Mouse (Mus musculus) MEL (cell line): ENCODE data around the gene Opcml. TPM values are rescaled to one million over a fixed set of nuclear protein-coding genes. Genes with fewer than 3 reads are reported as not detected.

Experiments
- DNase-seq: peaks from one replicate; pipeline ENCODE4 v3.0.0; 2011; ENCODE audit warnings: low read depth, low spot score
- H3K27ac ChIP-seq: 2 replicates; pipeline ENCODE4 v1.5.1; 2012; ENCODE audit warnings: low read depth, mild to moderate bottlenecking, control low read depth, low read length, moderate library complexity; ENCODE audit not compliant: control insufficient read depth
- H3K27me3 ChIP-seq, 2 experiments: fragments of 150-350 bp in 1 of 2; sonication (generic) in 1 of 2; 2 replicates each; pipeline ENCODE4 v1.6.1; 2012; ENCODE audit warnings: low read length in 2 of 2, mild to moderate bottlenecking in 2 of 2, improper control_type of control experiment in 1 of 2, moderate library complexity in 1 of 2; ENCODE audit not compliant: insufficient read depth in 2 of 2, control insufficient read depth in 1 of 2
- H3K36me3 ChIP-seq, 2 experiments: 2 replicates each; pipeline ENCODE4 v1.6.1; 2012 to 2014; ENCODE audit warnings: low read length in 2 of 2, improper control_type of control experiment in 1 of 2, inconsistent platforms in 1 of 2, mild to moderate bottlenecking in 1 of 2; ENCODE audit not compliant: insufficient read depth in 2 of 2, control insufficient read depth in 1 of 2
- H3K4me1 ChIP-seq, 2 experiments: fragments of 150-350 bp in 1 of 2; sonication (generic) in 1 of 2; 2 replicates each; pipeline ENCODE4 v1.6.1; 2012; ENCODE audit warnings: low read length in 2 of 2, improper control_type of control experiment in 1 of 2, mild to moderate bottlenecking in 1 of 2; ENCODE audit not compliant: insufficient read depth in 2 of 2, control insufficient read depth in 1 of 2
- H3K4me3 ChIP-seq, 2 experiments: fragments of 150-350 bp in 1 of 2; sonication (generic) in 1 of 2; 2 replicates each; pipeline ENCODE4 v1.5.1; 2012; ENCODE audit warnings: low read depth in 2 of 2, low read length in 2 of 2, mild to moderate bottlenecking in 2 of 2, moderate library complexity in 2 of 2, control low read depth in 1 of 2, improper control_type of control experiment in 1 of 2; ENCODE audit not compliant: control insufficient read depth in 1 of 2, insufficient read depth in 1 of 2
- H3K79me2 ChIP-seq: 2 replicates; pipeline ENCODE4 v1.6.1; 2012; ENCODE audit warnings: mild to moderate bottlenecking, low read length, moderate library complexity; ENCODE audit not compliant: control insufficient read depth, poor library complexity, insufficient read depth
- H3K9ac ChIP-seq: 2 replicates; pipeline ENCODE4 v1.6.1; 2012; ENCODE audit warnings: low read depth, mild to moderate bottlenecking, control low read depth, low read length, moderate library complexity; ENCODE audit not compliant: control insufficient read depth, poor library complexity, severe bottlenecking
- H3K9me3 ChIP-seq: fragments of 150-350 bp; sonication (generic); replicated peaks from 2 replicates; pipeline ENCODE4 v1.6.1; 2012; ENCODE audit warnings: mild to moderate bottlenecking, low read length, improper control_type of control experiment, moderate library complexity; ENCODE audit not compliant: insufficient read depth
- EP300 ChIP-seq, 2 experiments: IDR thresholded peaks; 2 replicates each; pipeline ENCODE4 v1.6.1; 2011; ENCODE audit warnings: improper control_type of control experiment in 2 of 2, low read length in 2 of 2, low read depth in 1 of 2, mild to moderate bottlenecking in 1 of 2
- HCFC1 ChIP-seq: IDR thresholded peaks from 2 replicates; pipeline ENCODE4 v1.6.1; 2012; ENCODE audit warnings: low read depth, mild to moderate bottlenecking, inconsistent platforms, low read length, improper control_type of control experiment, moderate library complexity
- JUND ChIP-seq: IDR thresholded peaks from 2 replicates; pipeline ENCODE4 v1.6.1; 2011; ENCODE audit warnings: low read depth, mild to moderate bottlenecking, improper control_type of control experiment, low read length
- KAT2A ChIP-seq: conservative IDR thresholded peaks from 2 replicates; pipeline ENCODE4 v1.6.1; 2012; ENCODE audit warnings: low read depth, low read length, improper control_type of control experiment, inconsistent platforms
- MAFK ChIP-seq: IDR thresholded peaks from 2 replicates; pipeline ENCODE4 v1.6.1; 2011; ENCODE audit warnings: low read depth, mild to moderate bottlenecking, low read length, improper control_type of control experiment, borderline replicate concordance
- MAX ChIP-seq: IDR thresholded peaks from 2 replicates; pipeline ENCODE4 v1.6.1; 2011; ENCODE audit warnings: low read length, improper control_type of control experiment
- MEF2A ChIP-seq: IDR thresholded peaks from 2 replicates; pipeline ENCODE4 v1.6.1; 2014; ENCODE audit warnings: low read depth, mild to moderate bottlenecking, inconsistent platforms, low read length, improper control_type of control experiment; ENCODE audit not compliant: poor library complexity, insufficient replicate concordance, severe bottlenecking; ENCODE audit errors: extremely low read depth
- MYC ChIP-seq: IDR thresholded peaks from 2 replicates; pipeline ENCODE4 v1.6.1; 2011; ENCODE audit warnings: low read depth, mild to moderate bottlenecking, low read length, improper control_type of control experiment, moderate library complexity
- NELFE ChIP-seq: IDR thresholded peaks from 2 replicates; pipeline ENCODE4 v1.6.1; 2011; ENCODE audit warnings: low read depth, low read length, improper control_type of control experiment
- NRF1 ChIP-seq: IDR thresholded peaks from 2 replicates; pipeline ENCODE4 v1.6.1; 2014; ENCODE audit warnings: low read depth, mild to moderate bottlenecking, inconsistent platforms, low read length, improper control_type of control experiment, moderate library complexity; ENCODE audit not compliant: poor library complexity, insufficient read depth, severe bottlenecking
- POLR2A ChIP-seq, 2 experiments: IDR thresholded peaks; 2 replicates each; pipeline ENCODE4 v1.6.1; 2011 to 2012; ENCODE audit warnings: low read length in 2 of 2, mild to moderate bottlenecking in 2 of 2, control low read depth in 1 of 2, improper control_type of control experiment in 1 of 2, low read depth in 1 of 2, moderate library complexity in 1 of 2; ENCODE audit not compliant: control insufficient read depth in 1 of 2, insufficient read depth in 1 of 2, poor library complexity in 1 of 2
- POLR2AphosphoS2 ChIP-seq: IDR thresholded peaks from 2 replicates; pipeline ENCODE4 v1.6.1; 2011; ENCODE audit warnings: low read length, improper control_type of control experiment
- RCOR1 ChIP-seq: IDR thresholded peaks from 2 replicates; pipeline ENCODE4 v1.6.1; 2012; ENCODE audit warnings: low read depth, mild to moderate bottlenecking, inconsistent platforms, low read length, improper control_type of control experiment
- SMC3 ChIP-seq: IDR thresholded peaks from 2 replicates; pipeline ENCODE4 v1.6.1; 2011; ENCODE audit warnings: low read depth, low read length, improper control_type of control experiment
- TAL1 ChIP-seq: IDR thresholded peaks from 2 replicates; pipeline ENCODE4 v1.6.1; 2012; ENCODE audit warnings: mild to moderate bottlenecking, inconsistent platforms, low read length, moderate library complexity, mixed read lengths
- TBP ChIP-seq: IDR thresholded peaks from 2 replicates; pipeline ENCODE4 v1.8.0; 2011; ENCODE audit warnings: low read depth, low read length, improper control_type of control experiment
- TCF12 ChIP-seq: IDR thresholded peaks from 2 replicates; pipeline ENCODE4 v1.6.1; 2014; ENCODE audit warnings: low read depth, mild to moderate bottlenecking, inconsistent platforms, low read length, improper control_type of control experiment, moderate library complexity
- USF1 ChIP-seq: IDR thresholded peaks from 2 replicates; pipeline ENCODE4 v1.6.1; 2014; ENCODE audit warnings: low read depth, mild to moderate bottlenecking, inconsistent platforms, low read length, improper control_type of control experiment, moderate library complexity
- ZC3H11A ChIP-seq: IDR thresholded peaks from 2 replicates; pipeline ENCODE4 v1.6.1; 2012; ENCODE audit warnings: low read depth, mild to moderate bottlenecking, inconsistent platforms, low read length, improper control_type of control experiment
- ZNF384 ChIP-seq: IDR thresholded peaks from 2 replicates; pipeline ENCODE4 v1.6.1; 2012; ENCODE audit warnings: low read depth, mild to moderate bottlenecking, inconsistent platforms, low read length, improper control_type of control experiment
- polyA plus RNA-seq, 2 experiments: library from polyadenylated mRNA; stranded (reverse) in 1 of 2; unstranded in 1 of 2; fragments of >175 nt in 1 of 2; fragments of >200 nt in 1 of 2; gene quantifications; 2 replicates each; pipeline versions ENCODE4 v1.2.1 to v1.2.4; 2012; ENCODE audit warnings: low replicate concordance in 2 of 2, low read depth in 1 of 2; ENCODE audit not compliant: insufficient read length in 2 of 2, insufficient read depth in 1 of 2, missing spikeins in 1 of 2
- total RNA-seq: library from RNA; depleted of rRNA; stranded (reverse); fragments of 300-350 nt; gene quantifications from 2 replicates; pipeline ENCODE4 v1.2.3, GENCODE M21; 2012

Opcml gene
- total and polyA plus RNA-seq, 3 experiments, result not detected

GRCm38 (mm10) chr9:27761196-27761595 is 29.4 kb upstream of the Opcml start:
- Histone ChIP-seq H3K4me3 (no peak overlapping the region), H3K27ac (no peak overlapping the region), H3K27me3 (no peaks in the 10 kb centered on the region), H3K9me3 (no peaks in the 10 kb centered on the region), H3K9ac (no peak overlapping the region), H3K36me3 (no peaks in the 10 kb centered on the region), H3K4me1 (no peaks in the 10 kb centered on the region), H3K79me2 (no peaks in the 10 kb centered on the region)
- DNase-seq, result no peak
- no peak for TF ChIP-seq MAFK
- no peak for TF ChIP-seq POLR2AphosphoS2

DNA sequence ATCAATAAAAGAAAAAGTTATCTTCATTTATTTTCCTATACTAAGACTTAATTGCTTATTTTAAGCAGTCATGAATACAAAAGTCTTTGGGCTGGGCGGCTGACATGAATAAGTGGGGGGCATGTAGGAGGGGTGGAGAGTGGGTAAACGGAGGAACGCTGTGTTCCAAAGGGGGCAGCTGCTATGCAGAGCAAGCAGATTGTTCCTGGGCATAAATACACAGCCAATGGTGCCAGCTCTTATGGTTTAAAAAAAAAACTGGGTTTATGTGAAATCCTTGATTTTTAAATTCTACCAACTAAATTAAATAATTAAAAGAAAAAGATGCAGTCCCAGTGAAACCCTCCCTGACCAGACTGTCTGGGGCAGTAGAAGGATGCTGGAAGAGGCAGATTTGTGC is 24.1 kb upstream of the Opcml start:
- no peak for TF ChIP-seq KAT2A
- TF ChIP-seq ZC3H11A, result no peak
- no peak for TF ChIP-seq MYC
- no peak for TF ChIP-seq ZNF384
- no peak for TF ChIP-seq SMC3
- no peak for TF ChIP-seq EP300 (IDR thresholded peaks at IDR 0.05; ENCODE audit: low read depth in 1 of 2, low read length in 2 of 2)
- no peak for TF ChIP-seq POLR2A (IDR thresholded peaks at IDR 0.05; ENCODE audit: control insufficient read depth in 1 of 2, insufficient read depth in 1 of 2, low read depth in 1 of 2, low read length in 2 of 2, poor library complexity in 1 of 2)
- no peak for TF ChIP-seq MEF2A
- TF ChIP-seq, all 39 proteins: peak for 0
- no peaks in the 10 kb centered on the region for H3K4me1 ChIP-seq
- no peak overlapping the region for H3K27ac ChIP-seq
- H3K79me2 ChIP-seq, result no peaks in the 10 kb centered on the region
- H3K36me3 ChIP-seq, result no peaks in the 10 kb centered on the region
- no peak overlapping the region for H3K4me3 ChIP-seq
- H3K9me3 ChIP-seq, result no peaks in the 10 kb centered on the region
- DNase-seq, result no peak
- H3K9ac ChIP-seq, result no peak overlapping the region
- H3K27me3 ChIP-seq, result no peaks in the 10 kb centered on the region

GRCm38 (mm10) chr9:27767196-27767900 is 23.2 kb upstream of the Opcml start:
- TF ChIP-seq TAL1 (no peak), HCFC1 (no peak), TCF12 (no peak), NELFE (no peak), JUND (no peak), POLR2A (IDR thresholded peaks at IDR 0.05; ENCODE audit: control insufficient read depth in 1 of 2, insufficient read depth in 1 of 2, low read depth in 1 of 2, low read length in 2 of 2, poor library complexity in 1 of 2) (no peak), MAX (no peak), RCOR1 (no peak), USF1 (no peak), NRF1 (no peak), ZC3H11A (no peak), SMC3 (no peak), TBP (no peak)
- Histone ChIP-seq H3K9ac (no peak overlapping the region), H3K4me3 (no peak overlapping the region), H3K79me2 (no peaks in the 10 kb centered on the region), H3K27me3 (no peaks in the 10 kb centered on the region), H3K36me3 (no peaks in the 10 kb centered on the region), H3K4me1 (no peaks in the 10 kb centered on the region), H3K9me3 (no peaks in the 10 kb centered on the region), H3K27ac (no peak overlapping the region)
- no peak for DNase-seq
